Mouse (Mus musculus) cerebellum, postnatal 36 days (tissue): ENCODE data around the gene Hoxb6.

ENCODE experiments used
- DNase-seq, 2 experiments: peaks; one replicate each; pipeline ENCODE4 v3.0.0; 2021 to 2022; ENCODE audit warnings: mixed read lengths in 2 of 2

The Hoxb6 gene

DNA sequence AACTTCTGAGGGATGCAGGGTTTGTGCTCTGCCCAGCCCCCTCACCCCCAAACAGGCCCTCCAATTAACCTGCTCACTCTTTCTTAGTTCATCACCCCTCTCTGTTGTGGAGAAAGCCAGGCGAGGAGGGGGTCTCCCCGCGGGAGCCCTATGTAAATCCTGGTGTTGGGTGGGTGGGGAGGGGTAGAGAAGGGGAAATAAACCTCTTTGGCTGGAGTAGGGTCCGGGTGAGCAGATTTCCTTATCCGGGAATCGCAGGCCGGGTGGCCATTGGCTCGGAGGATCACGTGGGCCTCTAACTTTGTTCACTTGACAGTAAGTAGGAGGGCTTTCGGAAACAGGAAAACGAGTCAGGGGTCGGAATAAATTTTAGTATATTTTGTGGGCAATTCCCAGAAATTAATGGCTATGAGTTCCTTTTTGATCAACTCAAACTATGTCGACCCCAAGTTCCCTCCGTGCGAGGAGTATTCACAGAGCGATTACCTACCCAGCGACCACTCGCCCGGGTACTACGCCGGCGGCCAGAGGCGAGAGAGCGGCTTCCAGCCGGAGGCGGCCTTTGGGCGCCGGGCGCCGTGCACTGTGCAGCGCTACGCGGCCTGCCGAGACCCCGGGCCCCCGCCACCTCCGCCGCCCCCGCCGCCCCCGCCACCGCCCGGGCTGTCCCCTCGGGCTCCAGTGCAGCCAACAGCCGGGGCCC is 26.2 kb downstream of the Hoxb6 start:
- no peak for DNase-seq

DNA sequence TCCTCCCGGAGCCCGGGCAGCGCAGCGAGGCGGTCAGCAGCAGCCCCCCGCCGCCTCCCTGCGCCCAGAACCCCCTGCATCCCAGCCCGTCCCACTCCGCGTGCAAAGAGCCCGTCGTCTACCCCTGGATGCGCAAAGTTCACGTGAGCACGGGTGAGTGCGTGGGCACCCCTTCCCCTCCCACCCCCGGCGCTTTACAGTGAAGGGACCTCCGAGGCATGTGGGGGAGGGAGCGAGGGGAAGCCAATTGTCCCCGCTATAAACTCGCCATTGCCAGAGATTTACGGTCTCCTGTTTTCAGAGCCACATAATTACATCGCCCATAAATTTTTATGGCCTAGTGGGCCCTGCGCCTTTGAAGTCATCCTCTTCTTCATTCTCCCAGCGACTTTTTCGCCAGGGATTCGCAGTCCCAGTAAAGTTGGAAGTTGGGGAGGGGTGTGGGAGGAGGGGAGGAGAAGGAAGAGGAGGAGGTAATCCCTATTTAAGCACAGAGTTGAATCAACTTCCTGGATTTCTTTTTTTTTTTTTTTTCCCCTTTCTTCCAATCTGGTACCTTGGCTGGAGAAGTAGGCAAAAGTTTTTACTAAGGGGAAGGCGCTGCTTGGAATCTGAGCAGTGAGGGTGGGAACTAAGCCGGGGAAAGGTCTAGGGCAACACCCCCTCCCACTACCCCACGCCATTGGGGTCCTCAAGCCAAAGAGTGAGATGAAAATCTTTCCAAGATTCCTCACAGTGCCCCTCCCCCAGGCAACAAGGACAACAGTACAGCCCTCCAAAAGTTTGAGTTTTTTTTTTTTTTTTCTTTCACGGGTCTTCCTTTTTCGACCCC is 27.0 kb downstream of the Hoxb6 start:
- DNase-seq: no peak

DNA sequence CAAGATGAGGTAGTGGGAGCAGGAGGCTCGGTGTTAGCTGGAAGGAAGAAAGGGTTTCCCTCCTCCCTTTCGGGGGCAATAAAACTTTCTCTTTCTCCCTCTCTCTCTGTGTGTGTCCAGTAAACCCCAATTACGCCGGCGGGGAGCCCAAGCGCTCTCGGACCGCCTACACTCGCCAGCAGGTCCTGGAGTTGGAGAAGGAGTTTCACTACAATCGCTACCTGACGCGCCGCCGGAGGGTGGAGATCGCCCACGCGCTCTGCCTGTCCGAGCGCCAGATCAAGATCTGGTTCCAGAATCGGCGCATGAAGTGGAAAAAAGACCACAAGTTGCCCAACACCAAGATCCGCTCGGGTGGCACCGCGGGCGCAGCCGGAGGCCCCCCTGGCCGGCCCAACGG is 27.6 kb downstream of the Hoxb6 start:
- no peak for DNase-seq

GRCm38 (mm10) chr11:96320688-96321087 is 28.4 kb downstream of the Hoxb6 start:
- DNase-seq: no peak

DNA sequence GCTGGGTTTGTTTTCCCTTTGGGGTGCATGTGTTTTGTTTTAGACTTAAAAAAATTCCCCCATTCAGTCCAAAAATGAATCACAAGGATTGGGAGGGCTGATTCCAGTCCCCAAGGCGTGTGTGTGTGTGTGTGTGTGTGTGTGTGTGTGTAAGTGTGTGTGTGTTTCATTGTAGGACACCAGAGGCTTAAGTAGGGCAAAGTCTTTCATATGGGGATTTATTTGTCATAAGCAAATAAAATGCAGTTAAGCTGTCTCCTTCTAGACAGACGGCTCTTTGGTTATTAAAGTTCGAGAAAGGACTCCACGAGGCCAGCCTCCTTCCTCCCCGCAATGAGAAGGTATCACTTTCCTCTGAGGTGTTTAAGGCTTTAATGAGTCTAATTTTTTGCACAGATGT is 29.6 kb downstream of the Hoxb6 start:
- DNase-seq: no peak

- DNase-seq: no peak
Measured at GRCm38 (mm10) chr11:96322738-96323137, 30.5 kb downstream of the Hoxb6 start.

DNA sequence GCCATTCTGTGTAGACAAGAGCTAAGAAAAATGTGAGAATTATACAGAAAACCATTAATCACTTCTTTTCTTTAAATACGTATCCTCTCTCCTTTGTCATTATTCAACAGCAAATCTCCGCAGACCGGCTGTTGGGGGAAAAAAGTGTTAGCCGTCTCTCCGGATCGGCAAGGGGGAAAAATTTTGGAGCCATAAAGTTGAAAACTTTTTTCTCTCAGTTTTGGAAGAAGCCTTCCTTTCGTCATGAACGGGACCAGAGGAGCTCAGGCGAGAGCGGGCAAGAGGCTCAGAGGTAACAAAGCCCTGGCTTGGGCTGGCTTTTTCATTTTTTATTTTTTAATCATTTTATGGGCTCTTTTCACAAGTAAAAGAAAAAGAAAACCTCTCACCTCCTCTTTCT is 30.9 kb downstream of the Hoxb6 start, which contains the start of gene Hoxb3:
Hoxb3 (plus strand) TSS at position 173 of the 400 bp plus-strand sequence.
- no peak for DNase-seq

- DNase-seq: no peak
Measured at GRCm38 (mm10) chr11:96324125-96324524, 31.8 kb downstream of the Hoxb6 start.

- DNase-seq: no peak
Measured at GRCm38 (mm10) chr11:96324965-96325364, 32.7 kb downstream of the Hoxb6 start.

GRCm38 (mm10) chr11:96325747-96326212 is 33.5 kb downstream of the Hoxb6 start:
- DNase-seq: no peak

DNA sequence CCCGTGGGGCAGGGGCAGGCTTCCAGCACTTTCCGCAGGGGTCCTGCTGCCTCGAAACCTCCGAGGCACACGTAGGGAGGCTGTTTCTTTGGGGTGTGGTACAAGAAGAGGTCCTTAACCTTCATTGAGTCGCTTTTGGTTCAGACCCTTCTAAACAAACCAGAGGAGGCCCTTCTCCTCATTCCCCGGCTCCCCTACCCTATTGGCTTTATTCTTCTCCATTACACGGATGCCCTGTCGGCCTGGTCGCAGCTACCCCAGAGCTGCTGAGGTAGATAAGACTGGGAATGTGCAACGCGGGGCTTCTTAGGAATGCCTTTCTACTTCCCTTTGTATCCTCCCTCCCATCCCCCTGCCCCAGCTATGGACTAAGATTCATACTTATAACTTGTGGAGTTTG is 34.4 kb downstream of the Hoxb6 start:
- DNase-seq: no peak

- no peak for DNase-seq
Measured at GRCm38 (mm10) chr11:96327122-96327521, 34.8 kb downstream of the Hoxb6 start.

DNA sequence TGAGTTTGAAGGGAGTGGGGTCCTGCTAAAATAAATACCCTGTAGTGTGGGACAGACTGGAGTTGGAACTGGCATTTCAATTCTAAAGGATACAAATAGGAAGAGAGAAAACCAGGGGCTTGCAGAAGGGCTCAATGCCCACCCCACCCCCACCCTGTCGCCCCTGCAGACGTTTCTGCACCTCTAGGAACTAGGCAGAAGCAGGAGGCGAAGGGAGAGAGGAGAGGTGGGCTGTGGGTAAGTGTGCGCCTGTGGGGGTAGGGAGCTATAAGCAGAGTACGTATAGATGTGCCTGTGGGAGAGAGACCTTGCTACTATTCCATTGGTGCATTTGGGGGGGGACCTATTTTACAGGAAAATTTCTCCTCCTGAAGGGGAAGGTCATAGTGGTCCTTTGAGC is 35.5 kb downstream of the Hoxb6 start:
- DNase-seq: no peak

GRCm38 (mm10) chr11:96328605-96329004 is 36.3 kb downstream of the Hoxb6 start:
- DNase-seq: no peak

- DNase-seq: no peak
Measured at GRCm38 (mm10) chr11:96332105-96332504, 39.8 kb downstream of the Hoxb6 start.

DNA sequence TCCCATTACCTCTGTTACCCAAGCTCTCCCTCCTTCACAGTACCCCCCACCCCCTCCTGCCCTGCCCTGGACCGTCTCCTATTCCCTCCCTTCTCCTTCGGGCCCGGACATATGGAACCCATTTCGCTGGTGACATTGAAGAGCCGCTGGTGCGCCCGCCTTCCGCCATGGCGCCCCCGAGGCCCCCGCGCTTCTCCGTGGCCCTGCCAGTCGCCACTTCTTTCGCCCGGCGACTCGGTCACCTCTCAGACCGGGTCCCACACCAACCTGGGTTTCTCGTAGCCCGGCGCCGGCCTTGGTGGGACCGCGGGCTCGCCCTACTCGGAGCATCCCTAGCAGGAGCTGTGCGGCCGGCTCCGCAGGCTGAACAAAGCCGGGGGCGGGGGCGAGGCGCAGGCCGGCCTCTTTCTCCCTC is 40.3 kb downstream of the Hoxb6 start:
- DNase-seq: no peak

- no peak for DNase-seq
Measured at GRCm38 (mm10) chr11:96333241-96334001, 41.1 kb downstream of the Hoxb6 start.

- DNase-seq: no peak
Measured at GRCm38 (mm10) chr11:96334002-96334364, 41.7 kb downstream of the Hoxb6 start.

DNA sequence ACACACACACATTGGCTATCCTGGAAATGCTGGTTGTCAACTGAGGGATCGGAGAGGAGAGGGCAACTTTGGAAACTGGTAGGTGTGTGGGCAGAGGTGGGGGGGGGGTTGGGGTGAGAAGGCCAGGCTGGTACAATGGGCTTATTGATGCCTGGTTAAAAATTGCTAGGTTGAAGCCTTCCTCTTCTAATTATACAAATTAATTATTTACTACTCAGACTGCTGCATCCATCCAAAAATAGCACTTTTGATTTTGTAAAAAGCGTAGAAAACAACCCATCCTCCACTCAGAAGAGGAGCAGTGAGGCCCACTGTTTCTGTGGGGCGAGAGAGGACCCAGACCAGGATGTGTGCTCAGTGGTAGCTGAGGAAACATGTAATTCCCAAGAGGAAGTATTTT is 42.7 kb downstream of the Hoxb6 start:
- DNase-seq: no peak

GRCm38 (mm10) chr11:96336597-96336996 is 44.3 kb downstream of the Hoxb6 start:
- no peak for DNase-seq

GRCm38 (mm10) chr11:96337026-96337425 is 44.8 kb downstream of the Hoxb6 start:
- DNase-seq: no peak

DNA sequence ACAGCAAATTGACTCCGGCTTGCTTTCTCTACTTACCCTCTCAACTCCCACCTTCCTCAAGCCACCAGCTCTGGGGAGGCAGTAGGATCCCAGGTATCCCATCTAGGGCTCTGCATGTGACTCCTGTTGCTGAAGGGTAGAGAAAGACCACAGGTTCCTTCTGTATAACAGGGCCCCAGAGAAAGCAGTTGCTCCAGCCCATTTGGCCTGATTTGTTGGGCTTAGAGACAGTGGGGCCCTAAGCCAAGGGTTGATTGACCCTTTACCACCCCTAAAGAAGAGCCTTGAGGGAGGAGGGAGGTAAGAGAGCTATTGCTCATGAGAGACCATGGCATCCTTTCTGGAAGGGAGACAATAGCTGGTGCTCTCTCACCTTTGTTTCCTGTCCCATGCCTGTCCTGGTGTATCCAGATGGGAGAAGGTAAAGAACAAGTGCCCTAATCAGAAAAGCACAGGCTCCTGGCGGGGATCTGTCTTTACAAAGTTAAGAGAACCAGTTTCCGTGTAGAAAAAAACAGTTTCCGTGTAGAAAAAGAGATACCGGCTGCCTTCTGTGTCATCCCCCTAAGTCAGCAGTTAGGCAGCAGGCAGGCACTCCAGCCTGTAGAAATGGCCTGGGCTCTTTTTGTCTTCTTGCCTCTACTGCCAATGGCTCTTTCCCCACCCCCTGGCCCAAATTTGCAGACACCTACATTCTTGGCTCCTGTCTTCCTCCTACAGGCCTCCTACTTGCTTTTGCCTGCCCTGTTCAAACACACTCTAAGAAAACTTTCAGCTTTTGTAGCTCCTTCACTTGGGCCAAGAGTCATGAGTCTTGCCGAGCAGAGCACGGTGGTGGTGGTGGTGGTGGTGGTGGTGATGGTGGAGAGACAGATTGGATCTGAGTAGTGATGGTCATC is 46.9 kb downstream of the Hoxb6 start:
- DNase-seq: no peak
